Mouse (Mus musculus) right cerebral cortex, postnatal 4 days (tissue): Measurements from ENCODE around the gene Insl5.

Experiments
- DNase-seq: peaks from one replicate; pipeline ENCODE4 v3.0.0-alpha.2; 2022

Insl5 gene

DNA sequence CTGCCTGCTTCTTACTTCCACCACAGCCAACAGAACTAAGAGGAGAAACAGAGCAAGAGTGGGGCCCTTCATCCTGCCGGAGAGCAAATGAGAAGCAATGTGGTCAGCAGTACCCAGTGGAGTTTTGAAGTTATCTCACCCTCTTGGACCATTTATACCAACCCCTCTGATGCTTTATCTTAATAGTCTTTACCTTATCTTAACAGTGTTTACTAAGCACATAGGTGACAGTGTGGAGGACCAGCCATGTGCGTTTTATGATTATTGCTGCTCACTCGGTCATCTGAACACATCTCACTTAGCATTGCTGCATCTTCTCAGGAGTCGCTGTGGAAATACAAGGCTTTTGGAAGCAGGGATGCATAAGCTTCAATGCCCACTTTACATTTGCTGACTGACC, at the start of gene Insl5:
Insl5 (minus strand) TSS at position 222 of the 400 bp plus-strand sequence.
- DNase-seq, result no peak

DNA sequence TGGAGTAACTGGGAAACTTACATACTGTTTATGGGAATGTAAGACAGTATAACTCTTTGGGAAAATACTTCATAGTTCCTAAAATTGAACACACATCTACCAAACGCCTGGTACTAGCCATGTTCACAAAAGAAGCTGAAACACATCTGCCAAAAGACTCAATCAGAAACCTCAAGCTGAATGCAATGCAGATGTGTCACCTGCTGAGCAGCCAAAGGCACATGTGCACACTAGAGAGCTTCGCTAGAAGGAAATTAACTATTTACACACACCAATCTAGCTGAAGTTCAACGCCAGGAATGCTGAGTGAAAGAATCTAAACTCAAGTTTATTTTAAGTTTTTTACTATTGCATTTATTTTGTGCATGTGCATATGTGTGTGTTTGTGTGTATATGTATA, 44.0 kb upstream of the Insl5 start:
- no peak for DNase-seq

GRCm38 (mm10) chr4:103067906-103068655, 41.4 kb upstream of the Insl5 start:
- no peak for DNase-seq

GRCm38 (mm10) chr4:103064976-103065375, 38.3 kb upstream of the Insl5 start:
- DNase-seq, result no peak

- no peak for DNase-seq
These were observed 37.8 kb upstream of the Insl5 start for GRCm38 (mm10) chr4:103064421-103064820.

DNA sequence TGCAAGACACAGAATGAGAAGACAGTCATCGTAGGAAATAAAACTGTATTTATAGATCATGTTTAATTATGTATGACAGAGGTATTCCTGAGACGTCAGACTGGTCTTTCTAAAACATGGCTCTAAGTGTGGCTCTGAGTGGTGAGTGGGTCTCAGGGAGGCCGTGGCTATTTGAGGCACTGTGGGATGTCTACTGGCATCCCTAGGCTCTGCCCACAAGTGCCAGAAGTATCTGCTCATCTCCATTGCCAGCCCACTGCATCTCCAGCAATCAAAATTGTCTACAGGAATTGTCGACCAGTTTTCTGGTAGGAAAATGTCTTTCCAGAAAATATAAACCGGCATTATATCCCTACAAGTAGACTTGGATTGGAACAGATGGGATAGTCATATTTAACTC, 30.3 kb upstream of the Insl5 start:
- DNase-seq, result no peak

DNA sequence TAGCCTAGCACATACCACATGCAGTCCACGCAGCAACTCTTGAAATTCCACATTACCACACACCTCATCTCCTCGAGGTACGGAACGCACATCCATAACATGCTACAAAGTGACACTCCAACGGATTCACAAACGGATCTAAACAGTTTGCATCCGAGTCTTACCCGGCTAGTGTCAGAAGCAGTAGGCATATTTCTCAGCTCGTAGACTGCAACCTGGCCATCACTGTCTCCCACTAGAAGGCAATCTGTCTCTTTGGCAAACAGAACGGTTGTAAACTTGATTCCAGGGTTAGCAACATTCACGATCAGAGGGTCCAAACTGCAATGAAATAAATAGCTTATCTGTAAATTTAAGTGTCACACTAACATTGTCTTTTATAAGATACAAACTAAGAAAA, 21.4 kb upstream of the Insl5 start:
- DNase-seq, result no peak

DNA sequence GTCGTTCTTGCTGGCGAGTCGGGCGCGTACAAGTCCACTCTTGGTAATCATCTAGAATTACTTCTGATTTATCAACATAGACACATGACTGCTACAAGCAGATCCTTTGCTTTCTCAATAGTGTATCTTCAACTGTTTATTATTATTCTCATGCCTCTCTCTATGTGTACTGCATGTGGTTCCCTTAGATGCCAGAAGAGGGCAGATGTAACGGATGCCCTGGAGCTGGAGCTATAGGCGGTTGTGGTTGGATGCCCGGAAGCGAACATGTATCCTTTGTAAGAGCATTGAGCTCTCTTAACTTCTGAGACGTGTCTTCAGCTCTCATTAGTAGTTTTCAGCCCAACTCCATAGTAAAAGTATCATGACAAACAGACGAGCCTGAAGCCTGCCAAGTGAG, 16.4 kb upstream of the Insl5 start:
- no peak for DNase-seq

DNA sequence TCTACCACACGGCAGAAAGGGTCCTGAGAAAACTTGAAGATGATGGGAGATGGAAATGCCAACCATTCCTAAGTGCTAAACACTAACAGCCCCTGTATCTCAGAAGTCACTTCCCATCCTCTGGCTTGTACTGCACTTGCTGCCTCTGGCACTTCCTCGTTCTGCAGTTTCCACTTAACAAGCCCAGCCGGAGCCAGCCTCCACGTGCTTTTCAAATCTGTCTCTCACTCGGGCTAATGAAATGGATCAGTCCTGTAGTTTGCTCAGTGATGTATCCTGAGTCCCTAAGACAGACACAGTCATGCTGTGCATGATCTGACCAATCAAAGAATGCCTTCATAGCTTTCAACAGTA, 13.2 kb upstream of the Insl5 start:
- DNase-seq, result no peak

DNA sequence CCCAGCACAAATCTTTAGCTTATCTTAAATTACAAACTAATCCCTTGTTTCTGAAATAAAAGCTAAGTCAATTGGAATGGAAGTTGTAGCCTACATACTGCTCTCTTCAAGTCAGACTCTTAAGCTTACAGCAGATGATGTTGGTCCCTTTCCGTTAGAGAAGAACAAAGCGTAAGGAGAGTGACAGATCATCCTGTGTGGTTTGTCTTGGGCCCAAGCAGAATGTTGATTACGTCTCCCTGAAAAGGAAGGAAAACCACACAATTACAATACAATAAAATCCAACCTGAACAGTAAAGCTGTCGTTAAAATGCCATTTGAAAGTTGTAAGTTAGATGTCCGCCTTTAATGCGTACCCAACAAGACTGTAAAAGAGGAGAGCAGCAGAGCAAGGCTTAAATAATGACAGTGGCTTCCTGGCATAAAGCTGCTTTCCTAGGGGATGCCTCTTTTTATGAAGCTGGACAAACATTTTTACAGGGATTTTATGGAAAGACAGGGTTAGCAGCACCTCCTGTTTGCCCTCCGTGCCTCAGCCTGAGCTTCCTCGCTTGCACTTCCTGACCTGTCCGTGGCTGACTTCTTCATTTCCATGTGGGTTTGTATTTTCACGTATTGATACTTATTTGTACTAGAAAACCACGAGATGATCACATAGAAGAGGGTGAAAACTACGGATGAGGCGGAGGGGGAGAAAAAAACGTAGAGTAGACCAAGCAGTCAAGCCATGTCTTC, 12.6 kb upstream of the Insl5 start:
- no peak for DNase-seq

GRCm38 (mm10) chr4:103028177-103029088, 1.8 kb upstream of the Insl5 start:
- no peak for DNase-seq

GRCm38 (mm10) chr4:103027745-103028144, 1.1 kb upstream of the Insl5 start:
- no peak for DNase-seq

GRCm38 (mm10) chr4:103013490-103013889, 13.2 kb downstream of the Insl5 start:
- no peak for DNase-seq

GRCm38 (mm10) chr4:103011823-103012222, 14.8 kb downstream of the Insl5 start:
- DNase-seq, result no peak

DNA sequence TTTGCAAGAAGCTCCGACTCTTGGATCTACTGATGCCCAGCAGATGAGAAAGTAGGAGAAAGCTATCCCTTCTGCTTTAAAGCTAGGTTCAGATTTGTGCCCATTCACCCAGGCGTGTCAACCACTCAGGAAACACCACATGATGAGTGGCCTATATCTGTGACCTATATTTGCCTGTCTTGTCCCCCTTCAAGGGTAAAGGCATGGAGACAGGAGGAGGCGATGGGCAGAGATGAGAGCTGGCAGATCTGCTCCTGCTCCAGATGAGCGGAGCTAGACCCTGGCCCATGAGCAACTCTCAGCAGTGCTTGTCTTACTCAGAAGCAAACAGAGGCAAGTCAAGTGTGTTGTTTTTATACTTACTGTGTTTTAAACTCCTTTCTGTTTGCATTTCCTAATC, 15.9 kb downstream of the Insl5 start:
- DNase-seq, result no peak

GRCm38 (mm10) chr4:103006943-103007418, 19.7 kb downstream of the Insl5 start:
- DNase-seq, result peak; percentile 13

DNA sequence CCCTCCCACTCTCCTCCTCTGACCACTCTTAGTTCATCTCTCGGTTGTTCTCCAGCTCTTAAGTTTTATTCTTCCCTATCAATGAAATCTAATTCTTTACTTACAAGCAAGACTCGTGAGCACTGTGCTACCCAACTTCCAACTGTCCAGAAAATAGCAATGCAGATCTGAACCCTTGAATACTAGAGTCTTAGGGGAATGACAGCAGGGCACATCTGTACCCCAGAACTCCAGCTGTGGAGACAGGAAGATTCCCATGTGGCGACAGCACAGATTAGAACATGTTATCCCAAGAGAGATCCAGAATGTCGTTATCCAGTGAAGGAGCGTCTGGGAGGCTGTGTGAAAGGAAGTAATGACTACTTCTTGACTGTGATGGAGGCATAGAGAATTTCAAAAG, 20.4 kb downstream of the Insl5 start:
- no peak for DNase-seq

DNA sequence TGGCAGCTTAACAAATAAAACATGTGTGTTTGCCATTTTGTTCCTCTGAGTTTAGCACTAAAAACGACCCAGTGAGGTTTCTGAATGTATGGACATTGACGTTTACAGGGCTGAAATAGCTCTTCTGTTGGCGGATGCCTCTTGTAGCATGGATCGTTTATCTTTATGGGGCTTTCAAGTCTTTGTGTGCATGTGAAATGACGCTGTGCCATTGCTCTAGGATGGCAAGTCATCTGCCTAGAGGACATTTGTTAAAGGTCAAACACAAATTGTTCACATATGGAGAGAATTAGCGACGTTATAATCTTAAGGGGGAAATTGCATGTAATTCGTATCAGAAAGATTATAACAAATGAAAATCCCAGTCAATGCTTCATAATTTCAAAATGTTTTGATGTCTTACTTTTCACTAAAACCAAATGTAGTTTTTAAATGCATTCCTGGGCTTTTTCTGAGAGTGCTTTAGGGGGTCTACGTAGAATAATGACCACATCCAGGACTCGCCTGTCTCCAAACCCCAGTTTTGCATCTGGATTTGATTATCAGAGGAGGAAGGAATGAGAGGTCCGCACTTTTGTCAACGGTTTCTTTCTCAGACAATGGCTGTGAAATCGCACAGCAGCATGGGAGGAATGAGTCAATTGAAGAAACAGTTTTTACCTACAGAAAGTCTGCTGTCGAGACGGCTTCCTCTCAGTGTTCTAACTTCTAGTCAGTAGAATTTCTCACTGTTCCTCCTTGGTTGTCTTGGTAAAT, 21.3 kb downstream of the Insl5 start:
- no peak for DNase-seq

- no peak for DNase-seq
These were observed 22.0 kb downstream of the Insl5 start for GRCm38 (mm10) chr4:103004681-103005080.

GRCm38 (mm10) chr4:102991685-102992084, 35.0 kb downstream of the Insl5 start:
- DNase-seq, result no peak

GRCm38 (mm10) chr4:102990595-102991340, 35.9 kb downstream of the Insl5 start:
- DNase-seq, result no peak

- no peak for DNase-seq
These were observed 36.6 kb downstream of the Insl5 start for GRCm38 (mm10) chr4:102990016-102990415.
